Mouse (Mus musculus): ENCODE measurements at regions not wholly inside any gene's neighbourhood (a gene's known extent, or its start where the extent isn't known, plus 50 kb on each side); places are given as distances from the start of the nearest gene placed in this dataset.
"Not testable (repeated sequence)": the region's sequence is repeated elsewhere in the genome, so short reads cannot be mapped to it uniquely, and the experiment has no call there.

GRCm38 (mm10) chr3:68798408-68798807 lies 71.0 kb upstream of the 1110032F04Rik start:
- H3K9me3 ChIP-seq; H3K4me3 ChIP-seq; H3K36me3 ChIP-seq; H3K4me2 ChIP-seq (replicated peaks); H3K4me1 ChIP-seq; H3K27ac ChIP-seq (replicated peaks); H3K9ac ChIP-seq (replicated peaks); ATAC-seq (ENCODE audit: low FRiP score, low read depth); H3K27me3 ChIP-seq: not testable (repeated sequence)
- WGBS = 86% methylated on average over 8 of the region's 8 CpGs

DNA sequence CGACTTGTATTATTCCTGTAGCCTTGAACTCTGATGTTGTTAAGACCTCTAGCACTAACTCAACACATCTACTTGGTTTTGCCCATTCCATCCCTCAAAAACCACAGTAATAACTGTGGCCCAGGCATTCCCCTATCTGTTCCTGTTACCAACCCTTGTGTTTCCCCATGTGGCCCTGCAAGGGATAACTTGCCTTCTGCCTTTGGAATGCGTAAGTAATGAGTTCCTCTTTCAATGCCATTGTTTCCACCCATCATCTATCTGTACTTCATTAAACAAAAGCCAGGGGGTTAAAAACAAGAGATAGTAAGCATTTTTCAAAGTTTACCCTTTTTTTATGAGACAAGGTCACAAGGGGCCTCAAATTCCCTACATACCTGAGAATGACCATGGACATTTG lies 60.5 kb upstream of the 1110032F04Rik start:
- H3K9ac ChIP-seq (replicated peaks) = no peak overlapping the region
- no peaks in the 10 kb centered on the region for H3K4me1 ChIP-seq
- no peaks in the 10 kb centered on the region for H3K9me3 ChIP-seq
- no peak overlapping the region for H3K27ac ChIP-seq (replicated peaks)
- WGBS = 93% methylated on average over 2 of the region's 2 CpGs
- H3K4me3 ChIP-seq = no peak overlapping the region
- H3K4me2 ChIP-seq (replicated peaks) = no peak overlapping the region
- no peaks in the 10 kb centered on the region for H3K27me3 ChIP-seq
- no peak for ATAC-seq (ENCODE audit: low FRiP score, low read depth)
- no peaks in the 10 kb centered on the region for H3K36me3 ChIP-seq

GRCm38 (mm10) chr3:68813461-68813860 lies 55.9 kb upstream of the 1110032F04Rik start:
- Histone ChIP-seq H3K27me3 (no peaks in the 10 kb centered on the region), H3K9me3 (no peaks in the 10 kb centered on the region), H3K27ac (replicated peaks) (no peak overlapping the region), H3K4me3 (no peak overlapping the region), H3K36me3 (no peaks in the 10 kb centered on the region), H3K9ac (replicated peaks) (no peak overlapping the region), H3K4me2 (replicated peaks) (no peak overlapping the region), H3K4me1 (no peaks in the 10 kb centered on the region)
- 88% methylated on average over 3 of the region's 3 CpGs for WGBS
- ATAC-seq (ENCODE audit: low FRiP score, low read depth) = no peak

GRCm38 (mm10) chr3:68814011-68814690 lies 55.2 kb upstream of the 1110032F04Rik start:
- Histone ChIP-seq H3K27me3 (no peaks in the 10 kb centered on the region), H3K36me3 (no peaks in the 10 kb centered on the region), H3K27ac (replicated peaks) (no peak overlapping the region), H3K4me2 (replicated peaks) (no peak overlapping the region), H3K9ac (replicated peaks) (no peak overlapping the region), H3K9me3 (no peaks in the 10 kb centered on the region), H3K4me1 (no peaks in the 10 kb centered on the region), H3K4me3 (no peak overlapping the region)
- 87% methylated on average over 9 of the region's 9 CpGs for WGBS
- no peak for ATAC-seq (ENCODE audit: low FRiP score, low read depth)

- H3K27ac ChIP-seq (replicated peaks) = no peak overlapping the region
- no peaks in the 10 kb centered on the region for H3K9me3 ChIP-seq
- H3K4me1 ChIP-seq = no peaks in the 10 kb centered on the region
- 87% methylated on average over 6 of the region's 6 CpGs for WGBS
- ATAC-seq (ENCODE audit: low FRiP score, low read depth) = no peak
- no peaks in the 10 kb centered on the region for H3K27me3 ChIP-seq
- H3K36me3 ChIP-seq = no peaks in the 10 kb centered on the region
- no peak overlapping the region for H3K9ac ChIP-seq (replicated peaks)
- H3K4me2 ChIP-seq (replicated peaks) = no peak overlapping the region
- H3K4me3 ChIP-seq = no peak overlapping the region
Observed at GRCm38 (mm10) chr3:68815621-68816020, 53.8 kb upstream of the 1110032F04Rik start.

DNA sequence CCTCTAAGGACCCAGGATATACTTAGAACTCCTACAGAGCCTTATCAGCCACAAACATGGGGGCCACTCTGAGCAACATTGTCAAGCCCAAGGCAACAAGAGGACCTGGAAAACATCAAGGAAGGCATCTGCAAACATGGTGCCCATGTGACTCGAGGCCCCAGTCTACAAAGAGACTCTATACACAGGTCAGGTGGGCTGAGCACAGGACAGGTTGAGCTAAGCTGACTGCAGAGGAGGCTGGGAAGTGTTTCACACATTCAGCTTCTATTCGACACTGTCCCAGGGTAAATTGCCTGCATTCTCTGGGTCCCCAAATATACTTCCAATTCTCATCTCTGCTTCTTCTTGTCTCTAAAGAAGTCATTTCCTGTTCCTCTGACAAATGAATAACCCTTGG lies 52.1 kb upstream of the 1110032F04Rik start:
- no peaks in the 10 kb centered on the region for H3K9me3 ChIP-seq
- no peaks in the 10 kb centered on the region for H3K4me1 ChIP-seq
- no peak overlapping the region for H3K4me3 ChIP-seq
- ATAC-seq (ENCODE audit: low FRiP score, low read depth) = no peak
- H3K4me2 ChIP-seq (replicated peaks) = no peak overlapping the region
- no peaks in the 10 kb centered on the region for H3K27me3 ChIP-seq
- 84% methylated on average over 2 of the region's 2 CpGs for WGBS
- no peak overlapping the region for H3K9ac ChIP-seq (replicated peaks)
- no peaks in the 10 kb centered on the region for H3K36me3 ChIP-seq
- no peak overlapping the region for H3K27ac ChIP-seq (replicated peaks)
